Comparison of ENCODE assay signal across 7 mouse cellular contexts in genomic region chr11:11788521-11788974, GRCm38 (mm10). TPM values are rescaled to one million over a fixed set of nuclear protein-coding genes. Genes with fewer than 3 reads are reported as not detected.
DNase-seq lines count a peak whose midpoint lies in the region; ATAC-seq lines count a peak whose summit lies in the region.

No protein-coding gene starts in this region.

- H3K9ac ChIP-seq in intestine, embryonic 16.5 days (ENCODE audit: low read depth, low read length) = no peak overlapping the region
- no peak overlapping the region for H3K9ac ChIP-seq in midbrain, embryonic 11.5 days (ENCODE audit: low read length)

- DNase-seq in adrenal gland, postnatal 10 days = peak; percentile 87
- DNase-seq in embryo, embryonic 9.5 days (ENCODE audit: extremely low spot score) = peak; percentile 83
- peak; percentile 62 to 74 for DNase-seq in gastrocnemius, postnatal 4 days (ENCODE audit: low spot score in 2 of 2)
- DNase-seq in left cerebral cortex, postnatal 36 days (ENCODE audit: low spot score in 2 of 2) = peak; percentile 66 to 75
- peak; percentile 99 for DNase-seq in midbrain, embryonic 11.5 days (ENCODE audit: low spot score, missing footprints)
- DNase-seq in right cerebral cortex, postnatal 4 days = peak; percentile 87

- 0 out of 2 replicates have a peak overlapping the region, but pooled peaks have one; percentile 17 for H3K4me3 ChIP-seq in intestine, embryonic 16.5 days (ENCODE audit: low read length)
- no peak overlapping the region for H3K4me3 ChIP-seq in midbrain, embryonic 11.5 days (ENCODE audit: low read depth, low read length)

- intact Hi-C loops in left cerebral cortex, postnatal 36 days (cut with DNase I) = loop anchor here (1.0 to 2.0 kb wide), 3 partner anchors 230 to 328 kb away; no protein-coding TSS in a partner anchor

- H3K4me2 ChIP-seq in intestine, embryonic 16.5 days (ENCODE audit: low read depth, low read length) = no peak overlapping the region
- H3K4me2 ChIP-seq in midbrain, embryonic 11.5 days = no peak overlapping the region; the same call in 1 of the 2 replicates

- no peaks in the 10 kb centered on the region for H3K36me3 ChIP-seq in intestine, embryonic 16.5 days (ENCODE audit: control insufficient read depth, insufficient read depth, low read length)
- no peaks in the 10 kb centered on the region for H3K36me3 ChIP-seq in midbrain, embryonic 11.5 days (ENCODE audit: control insufficient read depth, insufficient read depth, low read length)

- no peak overlapping the region for H3K27ac ChIP-seq in intestine, embryonic 16.5 days (ENCODE audit: low read length)
- H3K27ac ChIP-seq in midbrain, embryonic 11.5 days (ENCODE audit: low read depth, low read length) = no peak overlapping the region

- H3K27me3 ChIP-seq in intestine, embryonic 16.5 days (replicated peaks; ENCODE audit: control insufficient read depth, insufficient read depth, low read length) = no peaks in the 10 kb centered on the region
- no peaks in the 10 kb centered on the region for H3K27me3 ChIP-seq in midbrain, embryonic 11.5 days (ENCODE audit: control insufficient read depth, insufficient read depth, low read length)

- H3K9me3 ChIP-seq in intestine, embryonic 16.5 days (ENCODE audit: control insufficient read depth, low read length) = no peaks in the 10 kb centered on the region
- no peaks in the 10 kb centered on the region for H3K9me3 ChIP-seq in midbrain, embryonic 11.5 days (ENCODE audit: control insufficient read depth, low read length)

- no peaks in the 10 kb centered on the region for H3K4me1 ChIP-seq in intestine, embryonic 16.5 days (ENCODE audit: control insufficient read depth, insufficient read depth, low read length)
- no peaks in the 10 kb centered on the region for H3K4me1 ChIP-seq in midbrain, embryonic 11.5 days (ENCODE audit: control insufficient read depth, insufficient read depth, low read length)

- peak; percentile 96 for ATAC-seq in intestine, embryonic 16.5 days
- ATAC-seq in midbrain, embryonic 11.5 days (ENCODE audit: low FRiP score) = peak; percentile 97

- WGBS in intestine, embryonic 16.5 days = under 1% methylated on average over 8 of the region's 8 CpGs
- WGBS in midbrain, embryonic 11.5 days = 1% methylated on average over 8 of the region's 8 CpGs

RNA-seq across cellular contexts. Expression of gene Fignl1, which starts 20.2 kb away (rescaled TPM):
- 10 to 100 TPM in 1 of 2 experiments, 1 to 10 TPM in 1; 8.9 to 12.1 TPM for total RNA-seq in adrenal gland, postnatal 10 days (2021)
- total RNA-seq in gastrocnemius, postnatal 4 days (2021) = 10 to 100 TPM; 10.3 to 12.1 TPM
- polyA plus RNA-seq in intestine, embryonic 16.5 days (2015; fragmentation: Nextera tagmentation; extraction: Ambion mirVana) = 38.1 and 40.4 TPM in 2 replicates
- total RNA-seq in left cerebral cortex, postnatal 36 days (2021) = under 1 TPM; 0.49 to 0.63 TPM
- polyA plus RNA-seq in midbrain, embryonic 11.5 days (2014; fragmentation: Nextera tagmentation; extraction: Ambion mirVana) = 99.1 and 109 TPM in 2 replicates

Comparison
In these comparisons a context has a peak if more than half of its experiments do, and no peak if none do; other contexts are left out.
1. RNA of gene Fignl1, which starts 20.2 kb away (total RNA-seq): 8.9 to 12.1 TPM in adrenal gland, postnatal 10 days and 10.3 to 12.1 TPM in gastrocnemius, postnatal 4 days; 0.49 to 0.63 TPM in left cerebral cortex, postnatal 36 days; every median in the first group is over 4 times any median in the second.
2. Peak in every context shown above with its lines, with median percentiles within 50 percentile points of each other: DNase-seq.